Mouse (Mus musculus) E14TG2a.4 (cell line): ENCODE measurements around the gene Cabin1.

Source experiments
- CTCF ChIP-seq: conservative IDR thresholded peaks from 2 replicates; pipeline ENCODE4 v1.5.1; 2014; ENCODE audit warnings: low read length
- NANOG ChIP-seq: IDR thresholded peaks from 2 replicates; pipeline ENCODE4 v1.6.1; 2014; ENCODE audit warnings: borderline replicate concordance, low read length, mixed read lengths
- POU5F1 ChIP-seq: IDR thresholded peaks from 2 replicates; pipeline ENCODE4 v1.6.1; 2014; ENCODE audit warnings: low read length, borderline replicate concordance

- TF ChIP-seq CTCF (no peak), NANOG (no peak), POU5F1 (no peak)
Measured at GRCm38 (mm10) chr10:75798176-75798696, 34.1 kb upstream of the Cabin1 start, which contains the start of gene Gstt1.
